Mouse (Mus musculus) ES-E14 (cell line): Measurements from ENCODE around the gene Sipa1l2.

Source experiments
- CHD2 ChIP-seq: IDR thresholded peaks from 2 replicates; pipeline ENCODE4 v1.6.1; 2014; ENCODE audit warnings: mild to moderate bottlenecking, low read depth, low read length, inconsistent platforms
- HCFC1 ChIP-seq: IDR thresholded peaks from 2 replicates; pipeline ENCODE4 v1.6.1; 2012; ENCODE audit warnings: low read length, inconsistent platforms, borderline replicate concordance; ENCODE audit not compliant: insufficient read depth
- MAFK ChIP-seq: IDR thresholded peaks from 2 replicates; pipeline ENCODE4 v1.6.1; 2014; ENCODE audit warnings: mild to moderate bottlenecking, low read depth, low read length, inconsistent platforms; ENCODE audit not compliant: insufficient read depth
- ZNF384 ChIP-seq: IDR thresholded peaks from 2 replicates; pipeline ENCODE4 v1.6.1; 2012; ENCODE audit warnings: low read depth, low read length, inconsistent platforms

GRCm38 (mm10) chr8:125515665-125516064 is 53.9 kb downstream of the Sipa1l2 start:
- TF ChIP-seq ZNF384 = no peak
- TF ChIP-seq MAFK = no peak
- TF ChIP-seq HCFC1 = no peak
- TF ChIP-seq CHD2 = no peak
